Mouse (Mus musculus) layer of hippocampus, postnatal 36 days (tissue): Measurements from ENCODE around the gene Pa2g4. TPM values are rescaled to one million over a fixed set of nuclear protein-coding genes. Genes with fewer than 3 reads are reported as not detected.

Source experiments
- microRNA-seq, 2 experiments: library from miRNA; unstranded; fragments of <30 nt; microRNA quantifications; one replicate each; pipeline ENCODE4 v1.2.0; 2021
- total RNA-seq, 2 experiments: library from RNA; stranded (reverse); gene quantifications; 2 replicates each; pipeline ENCODE4 v1.2.3; 2021

Gene Pa2g4
- total RNA-seq, 2 experiments from 2014 or later: 61.9 to 66.9 TPM

Small RNA genes within 50 kb of the gene (microRNA-seq; reads per million reads assigned to microRNA genes)
- 0 reads per million in 2 experiments for gene Gm47275
- 0 reads per million in 2 experiments for gene Mir6916
- 0.21 to 0.30 reads per million in 2 experiments for gene Mir6917

Other genes starting within 250 kb of the Pa2g4 start
- gene Cnpy2, start 243.5 kb downstream of the Pa2g4 start, total RNA-seq: 10 to 100 TPM; 82.9 to 86.1 TPM
- gene Cs, start 228.3 kb downstream of the Pa2g4 start, total RNA-seq: 100 to 1,000 TPM; 224 to 234 TPM
- gene Coq10a, start 197.0 kb downstream of the Pa2g4 start, total RNA-seq: 10 to 100 TPM; 51.2 to 52.8 TPM
- gene Ankrd52, start 188.9 kb downstream of the Pa2g4 start, total RNA-seq: 10 to 100 TPM; 55.6 to 59.6 TPM
- not detected for gene Slc39a5, start 164.8 kb downstream of the Pa2g4 start, total RNA-seq
- 10 to 100 TPM; 91.6 to 92.0 TPM for gene Nabp2, start 154.5 kb downstream of the Pa2g4 start, total RNA-seq
- gene Rnf41, start 154.3 kb downstream of the Pa2g4 start, total RNA-seq: 10 to 100 TPM; 74.4 to 76.3 TPM
- 100 to 1,000 TPM; 226 to 234 TPM for gene Smarcc2, start 106.7 kb downstream of the Pa2g4 start, total RNA-seq
- 100 to 1,000 TPM; 520 to 569 TPM for gene Myl6, start 71.8 kb downstream of the Pa2g4 start, total RNA-seq
- gene Myl6b, start 67.3 kb downstream of the Pa2g4 start, total RNA-seq: 10 to 100 TPM; 16.2 to 19.3 TPM
- 1 to 10 TPM; 4.5 to 4.7 TPM for gene Esyt1, start 40.1 kb downstream of the Pa2g4 start, total RNA-seq
- gene Zc3h10, start 18.2 kb downstream of the Pa2g4 start, total RNA-seq: 10 to 100 TPM; 14.1 to 14.3 TPM
- 1,000 to 10,000 TPM; 1,506 to 1,536 TPM for gene Rpl41, start 16.7 kb downstream of the Pa2g4 start, total RNA-seq
- 1 to 10 TPM; 7.8 to 8.0 TPM for gene Erbb3, start 23.7 kb upstream of the Pa2g4 start, total RNA-seq
- gene Rps26, start 60.8 kb upstream of the Pa2g4 start, total RNA-seq: 100 to 1,000 TPM; 288 to 319 TPM
- gene Ikzf4, start 80.0 kb upstream of the Pa2g4 start, total RNA-seq: 10 to 100 TPM; 14.8 to 15.5 TPM
- gene Suox, start 108.1 kb upstream of the Pa2g4 start, total RNA-seq: 10 to 100 TPM; 11.4 to 14.2 TPM
- 100 to 1,000 TPM; 131 to 134 TPM for gene Rab5b, start 130.3 kb upstream of the Pa2g4 start, total RNA-seq
- under 1 TPM; 0.25 to 0.35 TPM for gene Pmel, start 138.2 kb upstream of the Pa2g4 start, total RNA-seq
- 1 to 10 TPM; 2.0 to 2.4 TPM for gene Cdk2, start 139.0 kb upstream of the Pa2g4 start, total RNA-seq
- gene Dgka, start 178.9 kb upstream of the Pa2g4 start, total RNA-seq: 10 to 100 TPM in 1 of 2 experiments, 1 to 10 TPM in 1; 9.3 to 11.1 TPM
- gene Pym1, start 181.9 kb upstream of the Pa2g4 start, total RNA-seq: 10 to 100 TPM; 26.0 to 28.2 TPM
- gene Mmp19, start 224.9 kb upstream of the Pa2g4 start, total RNA-seq: under 1 TPM; 0.20 to 0.46 TPM
- gene Dnajc14, start 238.1 kb upstream of the Pa2g4 start, total RNA-seq: 10 to 100 TPM; 65.3 to 69.1 TPM
- gene Tmem198b, start 238.4 kb upstream of the Pa2g4 start, total RNA-seq: 10 to 100 TPM in 1 of 2 experiments, 1 to 10 TPM in 1; 8.4 to 10.6 TPM